Mouse (Mus musculus): ENCODE measurements around the gene Ifitm3. TPM values are rescaled to one million over a fixed set of nuclear protein-coding genes. Genes with fewer than 3 reads are reported as not detected.
"Not testable (repeated sequence)": the region's sequence is repeated elsewhere in the genome, so short reads cannot be mapped to it uniquely, and the experiment has no call there.

Gene Ifitm3
- polyA plus RNA-seq, 1 experiment from 2014 or later = 255 TPM

DNA sequence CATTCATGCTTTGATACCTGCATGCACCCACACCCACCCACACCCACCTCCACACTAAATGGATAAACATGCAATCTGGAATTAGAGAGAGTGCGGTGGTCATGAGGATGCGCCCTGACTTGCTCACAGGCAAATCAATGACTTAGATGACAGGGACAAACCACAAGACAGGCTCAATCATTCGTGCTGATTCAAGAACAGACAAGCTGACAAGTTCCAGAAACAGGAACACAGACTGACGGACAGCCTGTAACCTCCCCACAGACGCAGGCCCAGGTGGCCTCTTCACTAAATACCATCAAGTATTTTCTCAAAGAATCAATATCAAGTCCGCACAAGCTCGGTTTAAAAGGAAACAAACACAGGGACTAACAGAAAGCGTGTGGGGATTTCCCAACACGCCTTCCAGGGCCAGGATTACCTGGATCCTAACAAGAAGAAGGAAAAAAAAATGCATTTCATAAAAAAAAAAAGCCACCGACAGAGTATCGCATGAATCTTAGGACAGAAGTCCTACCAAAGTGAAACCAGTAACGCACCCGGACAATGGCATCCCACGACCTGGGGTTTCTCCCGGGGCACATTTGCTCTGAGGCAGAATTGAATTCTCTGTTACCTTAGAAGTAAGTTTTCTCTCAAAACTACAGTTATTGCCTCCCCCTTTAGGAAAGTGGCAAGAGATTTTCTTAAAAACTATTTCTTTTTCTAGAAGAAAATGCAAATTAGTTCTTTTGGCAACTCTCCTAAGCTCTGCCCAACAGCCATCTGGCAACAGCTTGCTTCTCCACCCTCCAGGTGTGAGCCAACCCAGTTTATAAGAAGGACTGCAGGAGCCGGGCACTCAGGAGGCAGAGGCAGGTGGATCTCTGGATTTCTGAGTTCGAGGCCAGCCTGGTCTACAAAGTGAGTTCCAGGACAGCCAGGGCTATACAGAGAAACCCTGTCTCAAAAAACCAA lies 23.1 kb downstream of the Ifitm3 start:
- WGBS = 78% methylated on average over 17 of the region's 17 CpGs
- Histone ChIP-seq H3K27ac (no peak overlapping the region), H3K9ac (no peak overlapping the region), H3K36me3 (no peaks in the 10 kb centered on the region), H3K4me1 (replicated peaks) (peaks cover 11% of the 10 kb centered on the region; the same call in 1 of the 2 replicates), H3K4me3 (replicated peaks) (no peak overlapping the region), H3K4me2 (replicated peaks) (no peak overlapping the region), H3K27me3 (replicated peaks) (no peaks in the 10 kb centered on the region), H3K9me3 (no peaks in the 10 kb centered on the region)
- ATAC-seq = no peak

DNA sequence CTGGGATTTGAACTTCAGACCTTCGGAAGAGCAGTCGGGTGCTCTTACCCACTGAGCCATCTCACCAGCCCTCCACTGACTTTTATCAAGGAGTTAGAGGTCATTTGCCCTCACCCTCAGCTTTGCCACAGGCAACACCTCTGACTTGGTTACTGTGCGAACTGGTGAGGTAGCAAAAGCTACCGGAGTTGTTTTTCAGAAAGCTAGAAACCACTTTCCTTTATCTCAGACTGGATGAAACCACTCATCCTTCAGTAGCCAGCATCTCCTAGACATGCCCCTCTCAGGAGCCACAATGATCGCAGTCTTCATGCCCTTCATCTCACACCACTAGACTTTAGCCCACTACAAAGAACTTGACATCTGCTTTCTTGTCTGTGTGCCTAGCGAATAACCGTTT lies 27.6 kb downstream of the Ifitm3 start:
- ATAC-seq = no peak
- Histone ChIP-seq H3K36me3 (no peaks in the 10 kb centered on the region), H3K27me3 (replicated peaks) (no peaks in the 10 kb centered on the region), H3K27ac (no peak overlapping the region), H3K9ac (no peak overlapping the region), H3K4me3 (replicated peaks) (no peak overlapping the region), H3K4me1 (replicated peaks) (no peaks in the 10 kb centered on the region), H3K4me2 (replicated peaks) (no peak overlapping the region), H3K9me3 (no peaks in the 10 kb centered on the region)
- 92% methylated on average over 7 of the region's 7 CpGs for WGBS

DNA sequence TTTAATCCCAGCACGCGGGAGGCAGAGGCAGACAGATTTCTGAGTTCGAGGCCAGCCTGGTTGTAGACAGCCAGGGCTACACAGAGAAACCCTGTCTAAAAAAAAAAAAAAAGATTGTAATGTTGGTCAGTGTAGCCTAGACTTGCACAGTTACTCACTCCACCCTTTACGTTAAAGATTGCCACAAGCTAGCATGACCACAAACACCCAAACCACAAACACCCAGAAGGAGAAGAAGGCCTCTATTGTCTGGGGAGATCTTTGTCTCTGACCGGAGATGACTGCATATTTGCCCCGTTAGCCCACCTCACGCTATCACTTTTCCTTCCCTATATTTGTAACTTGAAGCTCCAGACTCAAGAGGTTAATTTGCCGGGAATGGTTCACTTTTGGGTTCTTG lies 28.9 kb downstream of the Ifitm3 start:
- no peak overlapping the region for H3K4me2 ChIP-seq (replicated peaks)
- no peaks in the 10 kb centered on the region for H3K27me3 ChIP-seq (replicated peaks)
- H3K4me1 ChIP-seq (replicated peaks) = no peaks in the 10 kb centered on the region
- no peak overlapping the region for H3K27ac ChIP-seq
- H3K9ac ChIP-seq = no peak overlapping the region
- 90% methylated on average over 8 of the region's 8 CpGs for WGBS
- no peak for ATAC-seq
- no peaks in the 10 kb centered on the region for H3K36me3 ChIP-seq
- no peak overlapping the region for H3K4me3 ChIP-seq (replicated peaks)
- no peaks in the 10 kb centered on the region for H3K9me3 ChIP-seq

DNA sequence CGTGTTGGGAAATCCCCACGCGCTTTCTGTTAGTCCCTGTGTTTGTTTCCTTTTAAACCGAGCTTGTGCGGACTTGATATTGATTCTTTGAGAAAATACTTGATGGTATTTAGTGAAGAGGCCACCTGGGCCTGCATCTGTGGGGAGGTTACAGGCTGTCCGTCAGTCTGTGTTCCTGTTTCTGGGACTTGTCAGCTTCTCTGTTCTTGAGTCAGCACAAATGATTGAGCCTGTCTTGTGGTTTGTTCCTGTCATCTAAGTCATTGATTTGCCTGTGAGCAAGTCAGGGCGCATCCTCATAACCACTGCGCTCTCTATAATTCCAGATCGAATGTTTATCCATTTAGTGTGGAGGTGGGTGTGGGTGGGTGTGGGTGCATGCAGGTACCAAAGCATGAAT lies 33.9 kb downstream of the Ifitm3 start:
- not testable (repeated sequence) for H3K9me3 ChIP-seq; H3K36me3 ChIP-seq; H3K27me3 ChIP-seq (replicated peaks); H3K4me2 ChIP-seq (replicated peaks); ATAC-seq; H3K4me3 ChIP-seq (replicated peaks); H3K27ac ChIP-seq; H3K9ac ChIP-seq
- 86% methylated on average over 9 of the region's 9 CpGs for WGBS
- H3K4me1 ChIP-seq (replicated peaks) = peaks cover 19% of the 10 kb centered on the region

DNA sequence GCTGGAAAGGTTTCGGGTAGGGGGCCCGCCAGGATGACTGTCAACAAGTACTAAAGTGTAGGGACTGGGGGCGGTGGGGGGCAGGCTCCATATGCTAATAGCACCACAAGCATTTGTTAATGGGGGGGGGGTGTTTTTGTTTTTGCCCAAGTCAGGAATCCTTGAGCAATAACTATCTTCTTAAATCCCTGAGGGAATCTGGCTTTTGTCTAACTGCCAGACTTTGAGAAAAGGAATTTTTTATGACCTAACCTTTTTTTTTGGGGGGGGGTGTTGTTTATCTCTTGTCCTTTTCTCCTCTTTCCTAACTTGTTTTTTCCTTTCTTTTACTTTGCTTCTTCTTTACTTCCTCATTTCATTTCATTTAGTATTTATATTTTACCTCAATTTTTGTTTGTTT lies 35.1 kb downstream of the Ifitm3 start:
- ATAC-seq = no peak
- 28% methylated on average over 3 of the region's 3 CpGs for WGBS
- H3K9me3 ChIP-seq = no peaks in the 10 kb centered on the region
- H3K27me3 ChIP-seq (replicated peaks) = no peaks in the 10 kb centered on the region
- no peak overlapping the region for H3K4me3 ChIP-seq (replicated peaks)
- H3K27ac ChIP-seq = peak overlapping the region; percentile 75
- H3K4me2 ChIP-seq (replicated peaks) = no peak overlapping the region
- no peaks in the 10 kb centered on the region for H3K36me3 ChIP-seq
- H3K9ac ChIP-seq = no peak overlapping the region
- H3K4me1 ChIP-seq (replicated peaks) = peaks cover 28% of the 10 kb centered on the region

DNA sequence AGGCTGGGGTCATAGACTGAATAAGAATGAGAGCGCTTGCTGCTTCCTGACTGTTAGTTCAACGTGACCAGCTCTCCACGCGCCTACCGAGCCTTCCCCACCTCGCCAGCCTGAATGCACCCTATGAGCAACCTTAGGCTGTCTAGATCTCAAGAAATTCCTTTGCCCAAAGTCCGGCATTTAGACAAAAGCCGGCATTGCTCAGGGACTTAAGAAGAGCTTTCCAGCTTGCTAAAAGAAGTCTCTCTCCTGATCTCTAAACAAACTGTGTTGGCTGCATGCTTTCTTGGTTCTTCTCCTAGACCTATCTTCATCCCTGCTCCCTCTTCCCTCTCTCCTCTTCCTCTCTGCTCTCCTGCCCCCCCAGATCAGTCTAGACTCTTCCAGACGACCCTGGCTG lies 35.6 kb downstream of the Ifitm3 start:
- H3K36me3 ChIP-seq = no peaks in the 10 kb centered on the region
- ATAC-seq = no peak
- 17% methylated on average over 9 of the region's 9 CpGs for WGBS
- no peak overlapping the region for H3K4me3 ChIP-seq (replicated peaks)
- peak overlapping the region; percentile 75 for H3K27ac ChIP-seq
- no peak overlapping the region for H3K4me2 ChIP-seq (replicated peaks)
- no peaks in the 10 kb centered on the region for H3K9me3 ChIP-seq
- peaks cover 28% of the 10 kb centered on the region for H3K4me1 ChIP-seq (replicated peaks)
- no peaks in the 10 kb centered on the region for H3K27me3 ChIP-seq (replicated peaks)
- no peak overlapping the region; the same call in 1 of the 2 replicates for H3K9ac ChIP-seq

DNA sequence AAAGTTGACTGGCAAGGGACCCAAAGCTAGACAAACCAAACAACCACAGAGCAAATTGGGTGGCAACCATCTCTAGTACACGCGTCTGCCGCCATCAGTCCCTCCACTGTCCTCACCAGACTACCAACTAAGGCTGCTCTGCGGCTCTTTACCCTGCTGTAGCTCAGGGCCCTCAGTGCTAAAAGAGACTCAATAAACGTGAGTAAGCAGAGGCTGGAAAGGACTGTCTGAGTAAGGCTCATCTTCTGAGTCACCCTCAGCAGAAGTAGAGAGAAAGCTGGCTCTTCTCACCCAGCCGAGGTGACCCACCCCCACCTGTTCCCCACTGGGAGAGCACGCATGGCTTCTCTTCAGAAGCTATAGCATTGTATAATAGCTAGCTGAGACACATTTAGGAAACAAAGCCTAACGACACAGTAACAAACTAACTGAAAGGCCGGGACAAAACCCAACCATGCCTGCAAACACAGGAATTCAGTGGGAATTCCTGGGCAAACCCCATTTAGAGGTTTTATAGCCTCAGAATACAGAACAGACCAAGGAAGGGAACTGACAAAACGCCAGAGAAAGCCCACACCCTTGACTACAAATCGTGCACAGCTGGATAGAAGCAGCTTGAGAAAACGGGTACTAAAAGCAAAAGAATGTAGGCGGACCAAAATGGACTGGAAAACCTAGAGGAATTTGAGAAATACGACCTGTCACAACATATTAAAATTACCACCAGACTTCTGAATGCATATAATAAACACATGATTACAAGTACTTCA lies 37.0 kb downstream of the Ifitm3 start:
- Histone ChIP-seq H3K4me3 (replicated peaks) (no peak overlapping the region), H3K9me3 (no peaks in the 10 kb centered on the region), H3K9ac (no peak overlapping the region), H3K36me3 (no peaks in the 10 kb centered on the region), H3K27me3 (replicated peaks) (no peaks in the 10 kb centered on the region), H3K4me2 (replicated peaks) (no peak overlapping the region), H3K4me1 (replicated peaks) (peaks cover 28% of the 10 kb centered on the region), H3K27ac (peak overlapping the region; percentile 75)
- ATAC-seq = no peak
- 36% methylated on average over 14 of the region's 14 CpGs for WGBS

DNA sequence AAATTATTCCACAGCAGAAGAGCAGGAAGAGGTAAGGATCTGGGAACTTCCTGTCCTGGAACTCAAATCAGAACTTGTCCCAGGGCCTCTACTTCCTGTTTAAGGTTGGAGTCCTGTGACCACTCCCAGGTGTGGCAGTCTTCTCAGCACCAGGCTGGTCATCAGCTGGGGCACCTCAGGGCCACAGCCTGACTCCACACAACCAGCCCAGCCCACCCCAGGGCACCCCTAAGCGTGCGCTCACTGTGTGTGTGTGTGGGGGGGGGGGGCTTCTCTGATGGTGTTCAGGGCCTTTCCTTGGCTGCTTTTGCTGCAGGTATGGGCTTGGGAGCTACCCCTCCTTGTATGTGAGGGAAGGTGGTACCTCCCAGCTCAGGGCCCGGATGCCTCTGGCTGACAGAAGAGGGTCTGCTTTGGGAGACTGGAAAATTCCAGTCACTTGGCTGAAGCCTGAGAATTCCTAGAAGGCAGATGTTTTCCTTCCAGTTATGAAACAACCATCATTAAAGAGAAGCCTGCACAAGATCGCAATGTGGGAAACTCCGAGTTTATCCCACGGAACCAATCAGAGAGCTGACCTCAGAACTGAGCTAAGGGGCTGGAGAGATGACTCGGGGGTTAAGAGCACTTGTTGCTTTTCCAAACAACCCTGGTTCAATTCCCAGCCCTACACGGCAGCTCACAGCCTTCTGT lies 38.9 kb downstream of the Ifitm3 start:
- Histone ChIP-seq H3K9ac (no peak overlapping the region), H3K4me2 (replicated peaks) (peak overlapping the region; percentile 24), H3K27me3 (replicated peaks) (no peaks in the 10 kb centered on the region), H3K9me3 (no peaks in the 10 kb centered on the region), H3K36me3 (no peaks in the 10 kb centered on the region), H3K27ac (peak overlapping the region; percentile 91), H3K4me1 (replicated peaks) (peaks cover 31% of the 10 kb centered on the region), H3K4me3 (replicated peaks) (no peak overlapping the region)
- whole genome bisulfite sequencing = 44% methylated on average over 8 of the region's 8 CpGs
- ATAC-seq = peak; percentile 70

DNA sequence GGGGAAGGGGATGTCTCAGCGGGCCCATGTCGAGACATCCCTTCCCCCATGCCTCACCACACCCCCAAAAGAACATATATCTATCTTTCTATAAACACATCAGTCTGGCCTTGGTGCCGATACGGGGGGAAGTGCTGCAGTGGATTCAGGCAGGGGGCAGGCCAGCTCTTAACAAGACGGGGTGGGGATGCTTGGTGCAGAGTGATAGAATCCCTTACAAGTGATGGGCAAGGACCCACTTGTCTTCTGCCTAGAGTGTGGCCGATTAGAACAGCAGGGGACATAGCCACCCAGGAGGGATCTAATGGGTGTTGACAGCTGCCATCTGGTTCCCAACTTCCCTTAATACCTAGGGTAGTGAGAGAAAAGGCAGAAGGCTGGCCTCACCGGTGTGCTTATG lies 39.6 kb downstream of the Ifitm3 start:
- Histone ChIP-seq H3K36me3 (no peaks in the 10 kb centered on the region), H3K27ac (peak overlapping the region; percentile 91), H3K27me3 (replicated peaks) (no peaks in the 10 kb centered on the region), H3K4me2 (replicated peaks) (no peak overlapping the region), H3K9me3 (no peaks in the 10 kb centered on the region), H3K4me1 (replicated peaks) (peaks cover 31% of the 10 kb centered on the region), H3K4me3 (replicated peaks) (no peak overlapping the region), H3K9ac (no peak overlapping the region)
- 28% methylated on average over 7 of the region's 7 CpGs for WGBS
- no peak for ATAC-seq

DNA sequence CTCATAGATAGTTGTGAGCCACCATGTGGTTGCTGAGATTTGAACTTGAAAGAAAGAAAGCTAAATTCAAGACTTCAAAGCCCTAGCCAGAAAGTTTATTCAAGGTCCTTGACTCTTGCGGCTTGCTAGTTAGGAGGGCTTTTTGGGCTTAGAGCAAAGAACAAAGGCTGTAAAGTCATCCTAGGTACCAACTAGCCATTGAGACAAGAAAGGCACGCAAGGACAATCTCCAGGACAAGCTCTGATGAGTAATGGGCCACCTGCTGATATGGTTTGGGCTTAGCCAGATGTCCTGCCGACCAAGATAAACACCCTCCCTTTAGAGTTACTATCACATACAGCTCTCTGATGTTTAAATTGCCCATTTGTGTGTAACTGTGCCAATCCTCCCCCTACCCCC lies 41.9 kb downstream of the Ifitm3 start:
- not testable (repeated sequence) for H3K9ac ChIP-seq; ATAC-seq; H3K27ac ChIP-seq; H3K9me3 ChIP-seq; H3K27me3 ChIP-seq (replicated peaks); H3K36me3 ChIP-seq
- 28% methylated on average over 3 of the region's 3 CpGs for WGBS
- peak overlapping the region; percentile 48 for H3K4me2 ChIP-seq (replicated peaks)
- H3K4me3 ChIP-seq (replicated peaks) = peak overlapping the region; percentile 16; the same call in 1 of the 2 replicates
- H3K4me1 ChIP-seq (replicated peaks) = peaks cover 20% of the 10 kb centered on the region

DNA sequence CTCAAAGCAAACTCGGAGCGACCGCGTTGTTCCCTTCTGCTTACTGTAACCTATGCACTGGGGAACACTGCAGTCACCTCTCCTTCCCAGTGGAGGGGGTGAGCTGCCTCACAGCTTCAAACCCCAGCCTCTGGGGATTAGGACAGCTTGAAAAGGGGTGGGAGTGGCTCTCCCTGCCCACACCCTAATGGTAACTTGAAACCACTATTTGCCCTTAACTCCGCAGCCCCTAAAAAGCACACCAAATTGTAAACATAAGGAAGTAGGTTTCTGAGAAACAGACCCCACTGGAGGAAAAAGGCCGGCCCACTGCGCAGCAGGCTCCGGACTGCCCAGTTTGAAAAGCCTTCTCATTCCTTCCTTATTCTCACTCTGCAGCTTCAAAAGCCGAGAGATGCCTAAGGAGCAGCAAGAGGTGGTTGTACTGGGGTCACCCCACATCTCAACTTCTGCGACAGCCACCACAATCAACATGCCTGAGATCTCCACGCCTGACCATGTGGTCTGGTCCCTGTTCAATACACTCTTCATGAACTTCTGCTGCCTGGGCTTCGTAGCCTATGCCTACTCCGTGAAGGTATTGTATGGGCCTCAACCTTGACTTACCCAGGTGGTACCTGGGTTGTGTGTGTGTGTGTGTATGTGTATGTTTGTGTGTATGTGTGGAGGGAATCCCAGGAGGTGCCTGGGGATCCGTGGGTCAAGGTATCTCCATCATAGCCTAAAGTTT lies 42.5 kb downstream of the Ifitm3 start:
- Histone ChIP-seq H3K4me1 (replicated peaks) (peaks cover 13% of the 10 kb centered on the region), H3K9me3 (no peaks in the 10 kb centered on the region), H3K9ac (no peak overlapping the region), H3K36me3 (no peaks in the 10 kb centered on the region), H3K27me3 (replicated peaks) (no peaks in the 10 kb centered on the region), H3K27ac (peak overlapping the region; percentile 67; the same call in 1 of the 2 replicates), H3K4me3 (replicated peaks) (peak overlapping the region; percentile 16), H3K4me2 (replicated peaks) (peak overlapping the region; percentile 48)
- WGBS = 9% methylated on average over 14 of the region's 14 CpGs
- ATAC-seq = peak; percentile 64

Data from intestine, embryonic 15.5 days (tissue).